Mouse (Mus musculus) neural tube, embryonic 11.5 days (tissue): ENCODE data around the gene Rec8. TPM values are rescaled to one million over a fixed set of nuclear protein-coding genes. Genes with fewer than 3 reads are reported as not detected.

Experiments
- ATAC-seq: fragments of 200-750 bp; cut with Nextera tagmentation; 2 replicates; pipeline ENCODE4 v1.8.0; 2017; ENCODE audit warnings: moderate number of reproducible peaks, mild to moderate bottlenecking, moderate TSS enrichment, moderate library complexity; ENCODE audit not compliant: insufficient read depth, low FRiP score, low TSS enrichment
- DNase-seq: peaks from one replicate; pipeline ENCODE4 v3.0.0-alpha.2; 2015; ENCODE audit warnings: low spot score
- H3K27ac ChIP-seq: fragments of 300-500 bp; sonication (generic); 2 replicates; pipeline ENCODE4 v1.5.1; 2014; ENCODE audit warnings: low read depth, mild to moderate bottlenecking, low read length
- H3K27me3 ChIP-seq: fragments of 300-500 bp; sonication (generic); 2 replicates; pipeline ENCODE4 v1.6.1; 2014; ENCODE audit warnings: mild to moderate bottlenecking, low read length, mixed read lengths; ENCODE audit not compliant: control insufficient read depth, insufficient read depth
- H3K36me3 ChIP-seq: fragments of 300-500 bp; sonication (generic); 2 replicates; pipeline ENCODE4 v1.6.1; 2014; ENCODE audit warnings: mild to moderate bottlenecking, low read length, moderate library complexity, mixed read lengths; ENCODE audit not compliant: control insufficient read depth, insufficient read depth
- H3K4me1 ChIP-seq: fragments of 300-500 bp; sonication (generic); 2 replicates; pipeline ENCODE4 v1.6.1; 2014; ENCODE audit warnings: low read length, mixed read lengths; ENCODE audit not compliant: control insufficient read depth, insufficient read depth
- H3K4me2 ChIP-seq: fragments of 300-500 bp; sonication (generic); 2 replicates; pipeline ENCODE4 v1.6.1; 2014; ENCODE audit warnings: low read depth, mild to moderate bottlenecking, moderate library complexity
- H3K4me3 ChIP-seq: fragments of 300-500 bp; sonication (generic); 2 replicates; pipeline ENCODE4 v1.5.1; 2014; ENCODE audit warnings: low read depth, low read length
- H3K9ac ChIP-seq: fragments of 300-500 bp; sonication (generic); 2 replicates; pipeline ENCODE4 v1.6.1; 2014; ENCODE audit warnings: mild to moderate bottlenecking, low read length
- H3K9me3 ChIP-seq: fragments of 300-500 bp; sonication (generic); 2 replicates; pipeline ENCODE4 v1.6.1; 2016; ENCODE audit warnings: low read length; ENCODE audit not compliant: control insufficient read depth
- WGBS: fragments of 180-500 bp; shearing (Covaris S2); extraction: QIAGEN DNeasy Blood & Tissue Kit; methylation state at CpG from one replicate; pipeline ENCODE4 v1.1.7; 2014; 5-methylcytosine and 5-hydroxymethylcytosine counted together
- polyA plus RNA-seq: library from polyadenylated mRNA; unstranded; fragments of >200 nt; fragmentation: Nextera tagmentation; extraction: Ambion mirVana; gene quantifications from 2 replicates; pipeline ENCODE4 v1.2.1, GENCODE M21; 2014

The Rec8 gene
- polyA plus RNA-seq, 1 experiment from 2014 or later = 12.0 TPM

DNA sequence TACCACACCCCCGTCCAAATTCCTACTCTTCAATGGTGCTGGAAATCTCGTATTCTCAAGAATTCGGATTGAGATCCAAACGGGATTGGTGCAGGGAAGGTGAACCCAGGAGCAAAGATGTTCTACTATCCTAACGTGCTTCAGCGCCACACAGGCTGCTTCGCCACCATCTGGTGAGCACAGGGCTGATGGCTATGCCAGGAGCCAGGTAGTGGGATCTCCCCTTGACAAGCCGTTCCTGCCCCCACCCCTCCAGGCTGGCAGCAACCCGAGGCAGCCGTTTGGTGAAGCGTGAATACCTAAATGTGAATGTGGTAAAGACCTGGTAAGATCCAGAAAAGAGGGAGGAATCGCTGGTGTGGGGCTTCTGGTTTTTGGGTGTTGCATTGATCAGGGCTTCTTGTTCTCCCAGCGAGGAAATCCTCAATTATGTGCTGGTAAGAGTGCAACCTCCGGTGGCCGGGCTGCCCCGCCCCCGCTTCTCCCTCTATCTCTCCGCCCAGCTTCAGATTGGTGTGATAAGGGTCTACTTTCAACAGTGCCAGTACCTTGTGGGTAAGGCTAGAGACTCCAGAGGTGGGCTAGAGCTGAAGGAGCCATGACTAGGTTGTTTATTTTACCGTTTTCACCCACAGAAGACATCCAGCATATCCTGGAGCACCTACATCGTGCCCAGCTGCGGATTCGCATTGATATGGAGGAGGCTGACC lies 804 bp downstream of the Rec8 start:
- no peaks in the 10 kb centered on the region for H3K36me3 ChIP-seq
- H3K9ac ChIP-seq = peak overlapping the region; percentile 10; the same call in 1 of the 2 replicates
- 52% methylated on average over 22 of the region's 22 CpGs for WGBS
- H3K9me3 ChIP-seq = no peaks in the 10 kb centered on the region
- H3K4me2 ChIP-seq = peak overlapping the region; percentile 37
- ATAC-seq (no peak), DNase-seq (no peak)
- peak overlapping the region; percentile 27 for H3K4me3 ChIP-seq
- H3K27me3 ChIP-seq = no peaks in the 10 kb centered on the region
- H3K27ac ChIP-seq = 0 out of 2 replicates have a peak overlapping the region, but pooled peaks have one; percentile 6
- no peaks in the 10 kb centered on the region; the same call in 1 of the 2 replicates for H3K4me1 ChIP-seq

DNA sequence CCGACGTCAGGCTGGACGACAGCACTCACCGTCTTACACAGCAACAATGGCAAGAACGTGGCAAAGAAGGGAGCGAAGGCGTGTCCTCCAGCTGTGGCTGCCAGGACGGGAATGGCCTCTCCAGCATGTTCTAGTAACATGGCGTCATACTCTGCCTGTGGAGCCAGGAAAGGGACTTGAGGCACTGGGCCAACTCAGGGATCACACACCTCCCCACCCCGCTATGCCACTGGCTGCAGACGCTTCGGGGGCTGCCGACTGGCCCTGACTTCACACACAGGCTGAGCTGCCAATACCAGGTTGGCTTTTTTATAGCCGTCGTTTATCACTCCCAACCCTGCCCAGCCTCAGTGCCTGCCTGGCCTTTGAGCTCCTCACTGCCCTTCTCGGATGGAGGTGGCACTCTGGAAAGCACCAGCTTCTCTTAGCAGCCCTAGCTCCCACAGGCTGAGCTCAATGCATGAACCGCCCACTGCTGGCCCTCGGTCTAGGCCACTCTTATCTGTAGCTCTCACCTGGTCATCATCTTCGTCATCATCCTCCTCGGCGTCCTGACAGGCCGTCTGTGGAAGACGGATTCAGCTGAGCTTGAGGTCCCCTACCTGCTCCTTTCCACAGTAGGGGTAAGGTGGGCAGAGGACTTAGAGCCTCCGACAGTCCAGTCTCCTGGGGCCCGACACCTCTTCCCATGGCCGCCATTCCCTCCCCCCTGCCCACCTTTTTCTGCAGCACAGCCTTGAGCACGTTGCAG lies 10.4 kb downstream of the Rec8 start:
- Histone ChIP-seq H3K27me3 (no peaks in the 10 kb centered on the region), H3K36me3 (peaks cover 29% of the 10 kb centered on the region), H3K4me2 (no peak overlapping the region), H3K4me3 (no peak overlapping the region), H3K9ac (no peak overlapping the region), H3K9me3 (no peaks in the 10 kb centered on the region), H3K4me1 (no peaks in the 10 kb centered on the region), H3K27ac (no peak overlapping the region)
- DNase-seq = no peak
- ATAC-seq = no peak
- WGBS = 83% methylated on average over 27 of the region's 27 CpGs

- no peak overlapping the region for H3K4me2 ChIP-seq
- no peaks in the 10 kb centered on the region for H3K27me3 ChIP-seq
- no peaks in the 10 kb centered on the region for H3K4me1 ChIP-seq
- no peak for DNase-seq
- ATAC-seq = no peak
- H3K9me3 ChIP-seq = no peaks in the 10 kb centered on the region
- peaks cover 33% of the 10 kb centered on the region for H3K36me3 ChIP-seq
- WGBS = 50% methylated on average over 5 of the region's 5 CpGs
- no peak overlapping the region for H3K9ac ChIP-seq
- H3K27ac ChIP-seq = no peak overlapping the region
- H3K4me3 ChIP-seq = no peak overlapping the region
Observed at GRCm38 (mm10) chr14:55629312-55629711, 11.5 kb downstream of the Rec8 start.

GRCm38 (mm10) chr14:55634874-55635522 lies 17.2 kb downstream of the Rec8 start:
- H3K9ac ChIP-seq = peak overlapping the region; percentile 65
- H3K36me3 ChIP-seq = peaks cover 17% of the 10 kb centered on the region
- DNase-seq = no peak
- peak overlapping the region; percentile 65 for H3K4me2 ChIP-seq
- H3K9me3 ChIP-seq = no peaks in the 10 kb centered on the region
- ATAC-seq = peak; percentile 49
- peak overlapping the region; percentile 63 for H3K4me3 ChIP-seq
- 3% methylated on average over 23 of the region's 23 CpGs for WGBS
- H3K27me3 ChIP-seq = no peaks in the 10 kb centered on the region
- H3K27ac ChIP-seq = no peak overlapping the region
- peaks cover 4% of the 10 kb centered on the region for H3K4me1 ChIP-seq

DNA sequence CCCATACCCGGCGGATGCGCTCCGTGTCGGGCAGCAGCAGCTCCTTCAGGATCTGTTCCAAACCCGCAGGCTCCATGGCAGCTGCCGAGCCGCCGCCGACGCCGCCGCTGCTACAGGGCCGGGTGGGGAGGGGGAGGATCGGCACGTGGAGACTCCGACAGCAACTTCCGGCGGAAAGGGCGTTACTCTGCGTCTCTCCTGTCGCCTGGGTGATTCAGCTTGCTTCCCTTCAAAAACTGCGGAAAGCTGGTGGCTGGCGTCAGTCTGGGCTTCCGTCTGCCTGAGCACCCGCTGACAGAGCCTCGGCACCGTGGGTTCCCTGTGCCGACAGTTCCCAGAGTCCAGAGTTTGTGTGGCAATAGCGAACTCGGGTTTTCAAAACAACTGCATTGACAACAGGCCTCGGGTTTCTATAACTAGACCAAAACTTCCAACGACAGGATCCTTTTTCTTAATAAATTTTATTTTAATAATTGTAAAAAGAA lies 17.7 kb downstream of the Rec8 start, which contains the start of gene Ipo4:
TSS of gene Ipo4 (minus strand) at position 435 of the 485 bp plus-strand sequence.
- peak within 1 kb of the TSS; percentile 65 for H3K9ac ChIP-seq
- DNase-seq = peak; percentile 90
- 2% methylated on average over 26 of the region's 33 CpGs for WGBS
- peak within 1 kb of the TSS; percentile 63 for H3K4me3 ChIP-seq
- H3K4me1 ChIP-seq = peaks cover 4% of the 10 kb centered on the region
- peak; percentile 75; the same call in 1 of the 2 replicates for ATAC-seq
- peak within 1 kb of the TSS; percentile 65 for H3K4me2 ChIP-seq
- no peaks in the 10 kb centered on the region for H3K27me3 ChIP-seq
- H3K36me3 ChIP-seq = peaks cover 13% of the 10 kb centered on the region
- H3K27ac ChIP-seq = no peak within 1 kb of the TSS
- H3K9me3 ChIP-seq = no peaks in the 10 kb centered on the region

- Histone ChIP-seq H3K4me1 (peaks cover 10% of the 10 kb centered on the region), H3K9ac (no peak within 1 kb of the TSS), H3K36me3 (peaks cover 10% of the 10 kb centered on the region), H3K4me3 (no peak within 1 kb of the TSS), H3K27ac (no peak within 1 kb of the TSS), H3K4me2 (no peak within 1 kb of the TSS), H3K27me3 (no peaks in the 10 kb centered on the region), H3K9me3 (no peaks in the 10 kb centered on the region)
- WGBS = 95% methylated on average over 9 of the region's 9 CpGs
- DNase-seq (no peak), ATAC-seq (no peak)
Observed at GRCm38 (mm10) chr14:55637795-55638194, 20.0 kb downstream of the Rec8 start, which contains the start of gene Gm49378. Gene Gm49378, minus strand, starts transcription at chr14:55637895.

- WGBS = 98% methylated on average over 14 of the region's 14 CpGs
- peaks cover 15% of the 10 kb centered on the region for H3K4me1 ChIP-seq
- H3K27ac ChIP-seq = no peak overlapping the region
- no peak overlapping the region for H3K4me3 ChIP-seq
- DNase-seq (no peak), ATAC-seq (no peak)
- H3K36me3 ChIP-seq = peaks cover 3% of the 10 kb centered on the region; the same call in 1 of the 2 replicates
- H3K27me3 ChIP-seq = no peaks in the 10 kb centered on the region
- no peak overlapping the region for H3K4me2 ChIP-seq
- no peak overlapping the region for H3K9ac ChIP-seq
- H3K9me3 ChIP-seq = no peaks in the 10 kb centered on the region
Observed at GRCm38 (mm10) chr14:55640816-55641215, 23.0 kb downstream of the Rec8 start.

- Histone ChIP-seq H3K9ac (no peak overlapping the region), H3K4me2 (no peak overlapping the region), H3K36me3 (peaks cover 3% of the 10 kb centered on the region; the same call in 1 of the 2 replicates), H3K4me1 (peaks cover 15% of the 10 kb centered on the region), H3K27ac (no peak overlapping the region), H3K9me3 (no peaks in the 10 kb centered on the region), H3K27me3 (no peaks in the 10 kb centered on the region), H3K4me3 (no peak overlapping the region)
- no peak for DNase-seq
- ATAC-seq = no peak
- WGBS = 97% methylated on average over 13 of the region's 13 CpGs
Observed at GRCm38 (mm10) chr14:55641291-55641690, 23.5 kb downstream of the Rec8 start.
